Mouse (Mus musculus) thymus, adult 2 months (tissue): ENCODE data around the gene Tuba3a.

Experiments used
- CTCF ChIP-seq: fragments of 200-500 bp; IDR thresholded peaks from 2 replicates; pipeline ENCODE4 v1.5.1; 2012; ENCODE audit warnings: mild to moderate bottlenecking, control low read depth, low read length, moderate library complexity, borderline replicate concordance; ENCODE audit not compliant: control insufficient read depth, poor library complexity, insufficient read depth; ENCODE audit errors: extremely low read depth
- POLR2A ChIP-seq: fragments of 200-500 bp; IDR thresholded peaks from 2 replicates; pipeline ENCODE4 v1.6.1; 2012; ENCODE audit warnings: mild to moderate bottlenecking, low read length, control low read depth, moderate library complexity; ENCODE audit not compliant: control insufficient read depth, poor library complexity, insufficient read depth; ENCODE audit errors: extremely low read depth

- TF ChIP-seq CTCF (no peak), POLR2A (no peak)
Measured at GRCm38 (mm10) chr6:125272228-125272785, 13.5 kb downstream of the Tuba3a start.
